Mouse (Mus musculus) kidney, postnatal 0 days (tissue): ENCODE results near the gene Cuedc1. TPM values are rescaled to one million over a fixed set of nuclear protein-coding genes. Genes with fewer than 3 reads are reported as not detected.

ENCODE experiments used
- ATAC-seq: fragments of 200-750 bp; cut with Nextera tagmentation; replicated peaks from 2 replicates; pipeline ENCODE4 v1.8.0; 2017; ENCODE audit warnings: low read depth, moderate number of reproducible peaks, moderate TSS enrichment, moderate library complexity; ENCODE audit not compliant: low FRiP score
- DNase-seq: peaks from one replicate; pipeline ENCODE4 v3.0.0-alpha.2; 2016; ENCODE audit warnings: low spot score
- H3K27ac ChIP-seq: fragments of 300-500 bp; sonication (generic); 2 replicates; pipeline ENCODE4 v1.5.1; 2014; ENCODE audit warnings: mild to moderate bottlenecking
- H3K27me3 ChIP-seq: fragments of 300-500 bp; sonication (generic); 2 replicates; pipeline ENCODE4 v1.6.1; 2014; ENCODE audit warnings: low read length, mixed read lengths; ENCODE audit not compliant: insufficient read depth
- H3K36me3 ChIP-seq: fragments of 300-500 bp; sonication (generic); 2 replicates; pipeline ENCODE4 v1.6.1; 2014; ENCODE audit warnings: low read length, mixed read lengths; ENCODE audit not compliant: insufficient read depth
- H3K4me1 ChIP-seq: fragments of 300-500 bp; sonication (generic); replicated peaks from 2 replicates; pipeline ENCODE4 v1.6.1; 2014; ENCODE audit warnings: antibody characterized with exemption, low read length, mixed read lengths; ENCODE audit not compliant: insufficient read depth
- H3K4me2 ChIP-seq: fragments of 300-500 bp; sonication (generic); 2 replicates; pipeline ENCODE4 v1.6.1; 2014; ENCODE audit warnings: mild to moderate bottlenecking, low read length, moderate library complexity, mixed read lengths
- H3K4me3 ChIP-seq: fragments of 300-500 bp; sonication (generic); replicated peaks from 2 replicates; pipeline ENCODE4 v1.5.1; 2014; ENCODE audit warnings: low read depth, low read length
- H3K9ac ChIP-seq: fragments of 300-500 bp; sonication (generic); 2 replicates; pipeline ENCODE4 v1.6.1; 2014; ENCODE audit warnings: low read depth, low read length
- H3K9me3 ChIP-seq: fragments of 300-500 bp; sonication (generic); replicated peaks from 2 replicates; pipeline ENCODE4 v1.6.1; 2016; ENCODE audit warnings: low read length, inconsistent platforms, mixed read lengths
- CTCF ChIP-seq: IDR thresholded peaks from 2 replicates; pipeline ENCODE4 v1.5.1; 2016; ENCODE audit warnings: antibody characterized with exemption, low read depth, mild to moderate bottlenecking, moderate library complexity
- WGBS: fragments of 180-500 bp; shearing (Covaris S2); extraction: QIAGEN DNeasy Blood & Tissue Kit; methylation state at CpG from one replicate; pipeline ENCODE4 v1.1.7; 2014; 5-methylcytosine and 5-hydroxymethylcytosine counted together
- polyA plus RNA-seq: library from polyadenylated mRNA; unstranded; fragments of >200 nt; fragmentation: Nextera tagmentation; extraction: Ambion mirVana; gene quantifications from 2 replicates; pipeline ENCODE4 v1.2.1, GENCODE M21; 2015

Gene Cuedc1
- polyA plus RNA-seq, 1 experiment from 2014 or later = 16.4 TPM

- no peak for TF ChIP-seq CTCF
- Histone ChIP-seq H3K4me3 (no peak overlapping the region), H3K9ac (no peak overlapping the region), H3K27me3 (no peaks in the 10 kb centered on the region), H3K36me3 (no peaks in the 10 kb centered on the region), H3K9me3 (no peaks in the 10 kb centered on the region), H3K4me1 (0 out of 2 replicates have a peak, but pooled peaks cover 1% of the 10 kb centered on the region), H3K27ac (no peak overlapping the region), H3K4me2 (no peak overlapping the region)
- no peak for ATAC-seq
- WGBS = 79% methylated on average over 2 of the region's 2 CpGs
- DNase-seq = no peak
These were observed 42.1 kb upstream of the Cuedc1 start for GRCm38 (mm10) chr11:88055777-88056176.

- no peak for DNase-seq
- Histone ChIP-seq H3K4me2 (no peak overlapping the region), H3K4me1 (no peaks in the 10 kb centered on the region), H3K27me3 (no peaks in the 10 kb centered on the region), H3K9ac (no peak overlapping the region), H3K9me3 (no peaks in the 10 kb centered on the region), H3K4me3 (no peak overlapping the region), H3K27ac (no peak overlapping the region), H3K36me3 (no peaks in the 10 kb centered on the region)
- no peak for ATAC-seq
- 79% methylated on average over 2 of the region's 2 CpGs for WGBS
- peak; percentile 32; the same call in 1 of the 2 replicates for TF ChIP-seq CTCF
These were observed 40.1 kb upstream of the Cuedc1 start for GRCm38 (mm10) chr11:88057788-88058187.

- peak; percentile 81 for ATAC-seq
- Histone ChIP-seq H3K36me3 (no peaks in the 10 kb centered on the region), H3K4me1 (no peaks in the 10 kb centered on the region), H3K9ac (no peak overlapping the region), H3K9me3 (no peaks in the 10 kb centered on the region), H3K27me3 (no peaks in the 10 kb centered on the region), H3K4me2 (no peak overlapping the region), H3K27ac (no peak overlapping the region), H3K4me3 (no peak overlapping the region)
- peak; percentile 87 for TF ChIP-seq CTCF
- DNase-seq = peak; percentile 95
- WGBS = 48% methylated on average over 2 of the region's 2 CpGs
These were observed 38.7 kb upstream of the Cuedc1 start for GRCm38 (mm10) chr11:88059141-88059540.

GRCm38 (mm10) chr11:88061892-88062625, 35.8 kb upstream of the Cuedc1 start:
- no peaks in the 10 kb centered on the region for H3K9me3 ChIP-seq
- no peak overlapping the region for H3K4me3 ChIP-seq
- DNase-seq = no peak

GRCm38 (mm10) chr11:88065732-88066131, 32.1 kb upstream of the Cuedc1 start:
- Histone ChIP-seq H3K9ac (no peak overlapping the region), H3K4me1 (peaks cover 14% of the 10 kb centered on the region), H3K36me3 (no peaks in the 10 kb centered on the region), H3K4me3 (no peak overlapping the region), H3K27me3 (no peaks in the 10 kb centered on the region), H3K4me2 (no peak overlapping the region), H3K27ac (no peak overlapping the region), H3K9me3 (no peaks in the 10 kb centered on the region)
- DNase-seq = no peak
- no peak for ATAC-seq
- TF ChIP-seq CTCF = no peak

More at GRCm38 (mm10) chr11:88061892-88062625, 35.8 kb upstream of the Cuedc1 start:
- Histone ChIP-seq H3K4me2 (no peak overlapping the region), H3K27me3 (no peaks in the 10 kb centered on the region), H3K36me3 (no peaks in the 10 kb centered on the region), H3K27ac (no peak overlapping the region), H3K9ac (no peak overlapping the region), H3K4me1 (peaks cover under 1% of the 10 kb centered on the region; the same call in 1 of the 2 replicates)
- WGBS = 88% methylated on average over 2 of the region's 2 CpGs
- TF ChIP-seq CTCF = peak; percentile 56
- no peak for ATAC-seq

GRCm38 (mm10) chr11:88067191-88067585, 30.7 kb upstream of the Cuedc1 start:
- Histone ChIP-seq H3K4me1 (peaks cover 24% of the 10 kb centered on the region), H3K4me3 (peak overlapping the region; percentile 100), H3K27me3 (no peaks in the 10 kb centered on the region), H3K36me3 (no peaks in the 10 kb centered on the region), H3K9ac (peak overlapping the region; percentile 98), H3K4me2 (peak overlapping the region; percentile 90), H3K27ac (peak overlapping the region; percentile 98), H3K9me3 (no peaks in the 10 kb centered on the region)
- peak; percentile 74 for DNase-seq
- WGBS = 1% methylated on average over 8 of the region's 8 CpGs
- ATAC-seq = no peak
- TF ChIP-seq CTCF = no peak
